Mouse (Mus musculus): Measurements from ENCODE around the gene Tmem222.

The Tmem222 gene

DNA sequence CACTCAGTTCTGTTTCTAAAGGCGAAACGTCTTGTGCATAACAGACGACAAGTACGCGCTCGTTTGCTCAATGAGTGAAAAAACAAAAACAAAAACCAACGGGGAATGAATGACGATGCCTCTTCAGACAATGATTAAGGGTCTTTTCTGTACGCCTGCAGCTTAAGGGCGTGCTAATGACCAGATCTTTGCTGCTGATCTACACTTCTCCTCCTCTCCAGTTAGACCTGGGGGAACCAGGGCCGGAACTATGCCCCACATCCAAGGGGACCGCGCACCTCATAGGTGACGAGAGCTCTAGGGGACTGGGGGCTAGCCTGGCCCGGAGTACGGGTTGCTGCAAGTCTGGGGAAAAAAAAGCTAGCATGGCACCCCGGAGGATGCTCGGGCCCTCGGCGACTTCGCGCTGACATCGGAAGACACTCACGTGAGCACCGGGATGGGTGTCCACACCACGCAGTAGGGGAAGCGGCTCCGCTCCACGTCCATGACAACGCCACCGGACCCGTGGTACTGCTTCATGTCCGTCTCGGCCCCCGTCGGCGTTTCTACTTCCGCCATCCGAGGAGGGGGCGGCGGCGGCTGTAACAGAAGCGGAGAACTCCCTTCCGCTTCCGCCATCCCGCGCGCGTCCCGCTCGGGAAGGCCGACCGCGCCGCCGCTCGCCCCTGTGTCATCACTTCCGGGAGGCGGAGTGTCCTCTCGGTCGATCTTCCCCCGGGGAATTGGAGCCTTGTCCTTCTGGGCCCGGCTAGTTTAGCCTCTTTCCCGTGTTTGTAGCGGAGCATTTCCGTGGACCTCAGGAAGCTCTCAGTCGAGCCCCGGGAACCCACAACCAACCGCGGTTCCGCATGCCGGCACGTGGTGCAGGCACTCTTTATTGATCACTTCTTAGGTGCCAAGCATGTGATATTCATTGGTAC lies at the start of gene Tmem222:
Gene Tmem222, minus strand, starts transcription at position 689 of the 923 bp plus-strand sequence.
- peak; percentile 92 for DNase-seq (ENCODE audit: low spot score)

DNA sequence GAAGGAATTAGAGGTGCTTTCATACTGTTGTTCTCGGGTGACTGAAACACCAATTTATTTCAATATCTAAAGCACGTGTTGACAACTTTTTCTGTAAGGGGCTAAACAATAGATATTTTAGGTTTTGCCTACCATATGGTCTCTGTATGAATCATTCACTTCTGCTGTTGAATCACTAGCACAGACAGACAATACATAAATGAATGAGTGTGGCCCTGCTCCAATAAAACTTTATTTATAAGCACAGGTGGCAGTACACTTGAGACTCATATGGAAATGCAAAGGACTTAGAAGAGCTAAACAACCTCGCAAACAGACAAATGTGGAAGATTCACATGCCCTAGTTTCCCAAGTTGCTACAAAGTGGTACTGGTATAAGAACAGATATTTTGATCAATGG lies 42.1 kb upstream of the Tmem222 start:
- no peak for DNase-seq (ENCODE audit: low spot score)

DNA sequence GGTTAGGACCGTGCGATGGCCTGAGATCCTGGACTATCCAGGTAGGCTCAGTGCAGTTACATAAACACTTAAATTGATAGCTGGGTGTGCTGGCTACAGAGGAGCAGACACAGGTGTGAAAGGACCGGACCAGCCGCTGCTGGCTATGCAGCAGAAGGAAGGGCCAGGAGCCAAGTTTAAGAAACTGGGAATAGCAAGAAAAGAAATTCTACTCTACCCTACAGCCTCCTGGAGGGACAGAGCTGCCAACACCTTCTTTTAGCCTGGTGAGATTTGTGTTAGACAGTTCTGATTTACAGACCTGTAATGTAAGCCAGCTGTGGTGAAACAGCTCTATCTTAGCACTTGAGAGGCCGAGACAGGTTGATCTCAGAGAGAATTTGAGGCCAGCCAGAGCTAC lies 38.4 kb upstream of the Tmem222 start:
- no peak for DNase-seq (ENCODE audit: low spot score)

DNA sequence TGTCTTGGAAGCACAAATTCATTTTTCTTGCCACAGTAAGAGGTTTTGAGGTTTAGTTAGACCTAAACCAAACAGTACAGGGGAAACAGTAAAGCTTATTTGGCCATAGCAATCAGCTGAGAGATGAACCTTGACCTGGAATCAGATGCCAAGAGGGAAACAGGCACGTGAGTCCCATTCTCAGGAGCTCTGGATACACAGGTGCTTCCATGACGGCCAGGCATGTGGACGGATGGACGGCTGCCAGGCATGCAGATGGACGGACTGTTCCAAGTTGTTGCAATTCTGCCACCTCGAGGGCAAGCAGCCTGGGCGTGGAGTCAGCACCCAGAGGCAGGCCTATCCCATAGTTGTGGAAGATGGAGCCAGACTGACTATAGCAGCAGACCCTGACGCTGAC lies 37.3 kb upstream of the Tmem222 start:
- no peak for DNase-seq (ENCODE audit: low spot score)

DNA sequence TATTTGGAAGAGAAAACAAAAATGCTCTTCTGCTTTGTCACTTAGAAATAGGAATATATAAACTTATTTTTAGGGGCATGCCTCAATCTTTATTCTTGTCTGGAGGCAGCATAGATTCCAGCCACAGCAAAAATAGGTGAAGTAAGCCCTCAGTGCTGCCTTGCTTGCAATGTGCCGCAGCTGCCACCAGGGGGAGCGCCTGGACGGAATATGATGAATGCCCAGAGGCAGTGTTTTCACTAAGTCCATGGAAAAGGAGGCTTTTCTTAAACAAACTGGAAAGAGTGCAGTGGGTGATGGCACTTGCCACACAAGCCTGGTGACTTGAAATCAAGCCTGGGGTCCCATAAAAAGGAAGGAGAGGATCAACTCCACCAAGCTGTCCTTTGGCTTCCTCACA lies 32.4 kb upstream of the Tmem222 start:
- peak; percentile 70 for DNase-seq (ENCODE audit: low spot score)

DNA sequence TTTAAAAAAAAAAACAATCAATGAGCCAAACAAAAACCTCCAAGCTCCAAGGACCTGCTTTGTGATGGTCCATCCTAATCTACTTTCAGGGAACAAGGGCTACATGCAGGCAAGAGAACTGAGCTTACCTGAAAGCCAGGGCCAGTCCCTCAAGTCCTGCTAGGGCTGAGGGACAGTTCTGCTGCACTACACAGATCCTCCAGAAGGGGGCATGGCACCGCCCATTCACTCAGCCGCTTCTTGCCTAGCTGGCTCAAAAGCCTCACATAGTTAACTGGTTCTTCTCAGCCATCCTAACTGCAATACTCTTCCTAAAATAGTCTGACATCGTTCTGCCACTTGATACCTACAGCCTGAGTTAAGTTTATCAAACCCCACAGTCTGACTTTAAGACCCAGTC lies 29.7 kb upstream of the Tmem222 start:
- DNase-seq (ENCODE audit: low spot score) = no peak

DNA sequence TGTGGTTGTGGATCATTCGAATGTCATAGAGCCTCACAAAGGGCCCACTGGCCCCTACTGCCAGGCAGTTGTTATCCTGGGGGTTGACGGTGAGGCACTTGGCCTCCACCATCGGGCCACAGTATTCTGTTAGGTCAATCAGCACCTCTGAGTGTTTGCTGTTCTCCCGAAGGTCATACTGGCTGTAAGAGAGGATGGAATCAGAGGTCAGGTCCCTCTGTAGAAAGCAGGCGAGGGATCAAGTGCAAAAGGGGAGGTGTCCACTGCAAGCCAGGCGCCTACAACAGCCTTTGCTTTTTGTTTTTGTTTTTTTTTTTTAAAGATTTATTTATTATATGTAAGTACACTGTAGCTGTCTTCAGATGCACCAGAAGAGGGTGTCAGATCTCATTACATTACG lies 28.2 kb upstream of the Tmem222 start:
- DNase-seq (ENCODE audit: low spot score) = no peak

DNA sequence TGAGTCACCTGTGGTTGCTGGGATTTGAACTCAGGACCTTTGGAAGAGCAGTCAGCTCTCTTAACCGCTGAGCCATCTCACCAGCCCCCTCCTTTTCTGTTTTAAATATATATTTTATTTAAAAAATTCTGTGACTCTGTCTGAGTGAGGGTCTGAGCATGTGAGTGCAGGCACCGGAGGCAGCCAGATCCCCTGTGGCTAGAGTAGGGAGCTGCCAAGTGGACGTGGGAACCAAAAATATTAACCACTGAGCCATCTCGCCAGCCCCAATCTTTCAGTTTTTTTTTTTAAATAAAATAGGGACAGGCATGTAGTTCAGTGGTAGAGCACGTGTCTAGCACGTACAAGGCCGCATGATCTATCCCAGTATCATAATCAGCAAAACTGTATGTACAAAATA lies 27.2 kb upstream of the Tmem222 start:
- no peak for DNase-seq (ENCODE audit: low spot score)

DNA sequence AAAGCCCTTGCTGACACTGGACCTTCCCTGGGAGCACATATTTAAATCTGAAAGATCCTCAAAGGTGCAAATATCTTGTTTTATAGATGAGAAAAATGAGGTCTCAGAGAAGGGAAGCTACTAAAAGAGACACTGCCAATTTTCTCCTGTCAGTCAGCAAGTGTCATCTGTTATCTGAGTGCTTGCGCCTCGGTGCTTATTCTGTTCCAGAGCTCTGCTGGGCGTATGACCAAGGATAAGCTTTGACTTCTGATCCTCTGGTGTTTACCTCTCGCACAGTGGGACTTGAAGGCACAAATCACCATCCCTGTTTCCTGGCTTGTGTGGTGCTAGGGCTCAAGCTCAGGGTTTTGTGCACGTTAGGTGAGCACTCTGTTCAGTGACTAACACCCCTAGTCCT lies 25.1 kb upstream of the Tmem222 start:
- DNase-seq (ENCODE audit: low spot score) = no peak

DNA sequence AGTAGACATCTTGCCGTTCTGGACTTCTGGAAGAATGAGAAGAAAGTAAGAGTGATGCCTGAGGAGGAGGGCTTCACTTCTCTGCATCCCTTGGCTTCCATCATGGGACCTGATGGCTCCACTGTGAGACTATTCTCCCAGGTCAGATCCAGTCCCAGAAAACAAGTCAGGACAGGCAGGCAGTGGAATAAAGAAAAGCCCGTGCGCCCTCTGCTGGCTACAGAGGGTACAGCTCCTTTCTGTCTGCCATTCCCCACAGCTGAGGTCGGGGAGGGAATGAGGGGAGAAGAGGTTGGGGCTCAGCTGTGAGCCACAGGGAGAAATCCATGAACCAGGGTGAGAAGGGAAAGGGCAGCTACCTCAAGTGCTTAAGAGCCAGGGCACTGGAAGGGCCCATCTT lies 24.2 kb upstream of the Tmem222 start:
- DNase-seq (ENCODE audit: low spot score) = no peak

DNA sequence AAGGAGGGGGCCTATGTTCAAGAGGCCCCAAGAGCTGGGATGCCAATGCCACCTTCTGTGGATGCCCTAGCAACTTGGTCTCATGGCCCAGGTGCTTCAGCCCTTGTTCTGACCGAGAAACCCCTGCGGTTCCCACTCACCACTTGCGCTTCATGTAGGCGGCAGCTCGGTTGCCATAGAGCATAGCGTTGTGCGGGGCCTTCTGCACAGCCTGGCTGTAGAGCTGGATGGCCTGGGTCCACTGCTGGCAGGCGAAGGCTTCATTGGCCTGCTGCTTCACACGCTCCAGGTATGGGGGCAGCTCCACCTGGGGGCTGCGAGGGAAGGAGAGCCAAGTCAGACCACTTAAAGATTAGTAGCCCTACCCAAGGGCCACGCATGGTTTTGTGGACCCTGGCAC lies 22.8 kb upstream of the Tmem222 start:
- no peak for DNase-seq (ENCODE audit: low spot score)

DNA sequence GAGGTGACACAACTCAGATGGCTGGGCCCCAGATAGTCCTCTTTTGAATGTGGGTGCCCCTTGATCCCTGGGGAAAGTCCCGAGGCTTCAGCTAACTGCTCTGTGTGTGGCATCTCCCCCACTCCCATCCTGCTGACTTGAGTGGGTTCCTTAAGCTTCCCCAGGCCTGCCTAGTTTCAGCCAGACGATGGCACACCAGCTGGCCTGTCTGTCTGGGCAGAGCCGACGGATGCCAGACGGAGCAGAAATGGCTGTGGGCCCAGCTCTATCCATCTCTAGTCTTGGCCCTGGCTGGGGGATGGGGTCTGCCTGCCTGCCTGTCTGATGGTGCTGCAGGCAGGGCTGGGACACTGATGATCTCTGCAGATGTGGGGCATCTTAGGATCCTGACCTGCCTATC lies 22.1 kb upstream of the Tmem222 start:
- DNase-seq (ENCODE audit: low spot score) = peak; percentile 57

DNA sequence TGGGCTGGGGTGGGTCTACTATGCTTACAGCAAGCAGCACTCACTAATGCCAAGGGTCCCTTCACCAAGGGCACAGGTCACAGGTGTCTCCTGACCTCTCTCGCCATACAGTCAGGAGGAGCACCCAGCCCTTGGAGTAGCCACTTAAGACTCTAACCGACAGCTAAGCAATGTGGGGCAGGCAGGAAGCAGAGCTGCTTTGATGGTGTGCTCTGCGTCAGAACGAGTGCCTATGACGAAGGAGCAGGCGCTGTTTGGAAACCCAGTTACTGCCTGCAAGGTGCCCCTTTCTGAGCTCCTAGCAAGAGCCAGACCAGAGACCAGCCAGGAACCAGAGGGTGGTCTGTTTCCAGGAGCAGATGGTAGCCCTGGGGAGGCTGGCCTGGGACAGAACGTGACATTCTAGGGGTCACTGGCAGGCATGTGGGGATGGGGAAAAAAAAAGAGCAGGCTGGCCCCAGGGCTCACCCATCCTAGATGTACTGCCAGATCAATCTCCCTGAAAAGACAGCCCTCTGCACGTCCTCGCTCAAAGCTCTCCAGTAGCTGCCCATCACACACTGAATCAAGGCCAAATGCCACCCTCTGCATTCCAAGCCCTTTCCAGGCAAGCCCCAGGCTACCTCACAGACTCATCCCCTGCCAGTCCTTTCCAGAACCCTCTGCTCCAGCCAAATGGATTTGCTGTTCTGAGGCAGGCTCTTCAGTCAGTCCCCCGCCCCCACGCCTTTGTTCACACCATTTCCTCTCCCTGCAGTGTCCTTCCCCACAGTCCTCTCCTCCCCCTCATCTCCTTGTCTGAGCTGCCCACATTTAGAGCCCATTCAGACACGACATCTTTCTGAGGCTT lies 21.1 kb upstream of the Tmem222 start:
- DNase-seq (ENCODE audit: low spot score) = peak; percentile 73

DNA sequence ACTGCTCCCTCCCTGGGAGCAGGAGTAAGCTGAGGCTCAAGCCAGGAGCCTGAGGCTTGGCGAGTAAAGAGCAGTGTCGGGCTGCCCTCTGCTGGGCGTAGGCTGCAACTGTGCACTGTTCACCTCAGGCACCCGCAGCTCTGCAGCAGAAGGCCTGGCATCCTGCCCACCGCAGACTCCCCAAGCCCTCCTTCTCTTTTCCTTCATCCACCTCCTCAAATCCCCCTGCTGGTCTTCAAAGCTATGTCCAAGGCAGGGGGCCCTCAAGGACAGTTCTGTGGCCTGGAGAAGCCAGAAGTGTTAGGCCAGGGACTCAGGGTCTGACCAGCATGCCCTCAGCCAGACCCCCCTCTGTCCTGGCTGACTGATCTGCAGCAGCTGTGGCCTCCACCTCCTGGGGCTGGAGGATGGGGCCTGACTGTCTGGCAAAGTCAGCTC lies 20.2 kb upstream of the Tmem222 start:
- peak; percentile 77 for DNase-seq (ENCODE audit: low spot score)

DNA sequence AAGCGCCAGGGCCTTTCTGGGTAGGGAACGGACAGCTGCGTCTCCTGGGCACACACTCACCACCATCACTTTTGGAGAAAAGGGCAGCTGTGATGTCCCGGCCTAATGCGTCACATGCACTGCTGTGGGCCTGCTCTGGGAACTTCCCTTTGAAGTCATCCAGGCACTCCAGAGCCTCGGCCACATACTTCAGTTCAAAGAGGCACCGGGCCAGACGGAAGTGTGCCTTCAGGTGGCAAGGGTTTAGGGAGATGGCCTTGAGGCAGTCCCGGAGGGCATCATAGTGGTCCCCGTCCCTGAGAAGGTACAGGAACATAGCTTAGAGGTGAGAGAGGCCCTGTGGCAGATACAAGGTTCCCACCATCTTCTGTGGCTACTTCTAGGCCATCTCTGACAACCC lies 19.8 kb upstream of the Tmem222 start:
- no peak for DNase-seq (ENCODE audit: low spot score)

DNA sequence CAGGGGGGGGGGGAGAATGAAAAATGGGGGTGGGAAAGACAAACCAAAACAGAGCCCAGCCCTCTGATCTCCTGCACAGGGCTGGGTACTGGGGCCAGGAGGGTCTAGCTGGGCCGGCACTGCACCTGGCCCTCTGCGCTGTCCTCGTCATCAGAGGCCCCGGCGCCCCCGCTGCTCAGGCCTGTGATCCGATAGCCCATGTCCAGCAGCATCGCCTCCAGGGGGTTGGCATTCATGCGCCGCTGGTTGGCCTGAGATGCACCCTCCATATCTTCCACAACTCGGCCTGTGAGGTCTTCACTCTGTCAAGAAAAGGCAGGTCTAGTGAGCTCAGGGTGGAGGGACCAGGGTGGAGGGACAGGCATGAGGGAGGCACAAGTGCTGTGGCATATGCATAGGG lies 16.5 kb upstream of the Tmem222 start:
- DNase-seq (ENCODE audit: low spot score) = no peak

DNA sequence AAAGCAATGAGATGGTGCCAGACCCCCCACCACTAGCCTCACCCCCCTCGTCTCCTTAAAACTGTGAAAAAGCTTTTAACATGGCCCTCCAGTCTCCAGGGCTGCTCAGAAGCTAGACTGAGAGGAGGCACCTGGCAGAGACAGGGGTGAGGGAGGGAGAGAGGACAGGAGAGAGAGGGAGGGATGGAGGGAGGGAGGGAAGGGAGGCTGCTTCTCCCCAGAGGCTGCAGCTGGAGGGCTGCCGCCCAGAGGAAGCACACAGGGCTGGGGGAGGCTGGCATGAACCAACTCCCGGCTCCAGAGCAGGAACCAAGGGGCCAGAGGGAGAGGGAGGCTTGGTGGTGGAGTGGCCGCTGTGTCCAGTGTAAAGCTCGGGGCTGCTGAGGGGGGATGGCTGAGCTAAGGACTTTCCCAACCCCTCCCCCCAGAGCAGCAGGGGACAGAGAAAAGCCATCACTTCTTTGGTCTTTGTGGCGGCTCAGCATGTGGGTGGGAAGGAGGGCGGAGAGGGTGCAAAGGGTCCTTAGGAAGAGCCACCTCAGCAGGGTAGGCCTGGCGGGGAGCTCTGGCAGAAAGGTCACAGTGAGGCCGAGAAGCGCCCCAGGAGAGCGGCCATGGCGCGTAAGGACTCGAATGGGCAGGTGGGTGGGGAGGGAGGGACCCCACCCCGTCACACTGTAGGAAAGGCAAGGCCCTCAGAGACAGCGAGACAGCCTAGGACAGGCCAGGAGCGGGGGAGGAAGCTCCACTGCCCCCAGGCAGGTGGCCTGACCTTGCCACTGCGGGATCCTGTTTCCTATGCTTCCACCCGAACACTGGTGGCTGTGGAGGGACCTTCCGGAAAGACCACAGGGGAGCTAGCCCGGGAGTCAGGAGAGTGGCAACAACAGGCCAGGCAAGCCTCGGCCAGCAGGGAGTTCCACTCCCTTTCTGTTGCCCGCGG lies 15.6 kb upstream of the Tmem222 start:
- DNase-seq (ENCODE audit: low spot score) = no peak

DNA sequence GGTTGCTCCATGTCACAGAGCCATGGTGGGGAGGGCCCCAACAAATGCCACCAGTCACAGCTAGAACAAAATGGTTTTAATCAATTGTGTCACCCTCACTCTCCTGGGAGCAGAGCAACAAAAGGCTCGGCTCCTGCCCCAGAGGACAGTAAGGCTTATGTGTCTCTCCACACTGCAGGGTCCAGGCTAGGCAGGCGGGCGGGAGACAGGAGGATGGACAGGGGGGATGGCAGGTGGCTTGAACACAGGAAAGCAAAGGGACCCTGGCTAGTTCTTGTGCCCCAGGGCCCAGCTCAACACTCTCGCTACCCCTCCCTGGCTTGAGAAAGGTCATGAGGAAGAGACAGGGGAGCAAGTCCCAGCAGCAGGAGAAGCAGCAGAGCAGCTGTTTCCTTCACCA lies 14.8 kb upstream of the Tmem222 start:
- no peak for DNase-seq (ENCODE audit: low spot score)

DNA sequence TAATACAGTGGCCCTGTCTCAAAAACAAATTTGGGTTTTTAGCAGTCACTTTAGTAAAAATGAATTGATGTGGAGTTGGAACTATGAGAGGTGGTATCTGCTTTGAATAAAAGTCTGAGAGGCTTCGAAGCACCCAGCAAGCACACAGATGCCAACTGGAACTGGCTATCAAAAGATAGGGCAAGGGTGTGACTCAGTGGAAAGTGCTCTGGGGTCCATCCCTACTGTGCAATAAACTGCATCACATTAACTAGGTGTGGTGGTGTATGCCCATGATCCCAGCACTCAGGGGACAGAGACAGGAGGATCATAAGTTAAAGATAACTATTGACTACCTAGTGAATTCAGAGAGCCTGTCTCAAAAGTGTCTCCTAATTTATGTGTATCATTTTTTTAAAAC lies 13.7 kb upstream of the Tmem222 start:
- DNase-seq (ENCODE audit: low spot score) = no peak

DNA sequence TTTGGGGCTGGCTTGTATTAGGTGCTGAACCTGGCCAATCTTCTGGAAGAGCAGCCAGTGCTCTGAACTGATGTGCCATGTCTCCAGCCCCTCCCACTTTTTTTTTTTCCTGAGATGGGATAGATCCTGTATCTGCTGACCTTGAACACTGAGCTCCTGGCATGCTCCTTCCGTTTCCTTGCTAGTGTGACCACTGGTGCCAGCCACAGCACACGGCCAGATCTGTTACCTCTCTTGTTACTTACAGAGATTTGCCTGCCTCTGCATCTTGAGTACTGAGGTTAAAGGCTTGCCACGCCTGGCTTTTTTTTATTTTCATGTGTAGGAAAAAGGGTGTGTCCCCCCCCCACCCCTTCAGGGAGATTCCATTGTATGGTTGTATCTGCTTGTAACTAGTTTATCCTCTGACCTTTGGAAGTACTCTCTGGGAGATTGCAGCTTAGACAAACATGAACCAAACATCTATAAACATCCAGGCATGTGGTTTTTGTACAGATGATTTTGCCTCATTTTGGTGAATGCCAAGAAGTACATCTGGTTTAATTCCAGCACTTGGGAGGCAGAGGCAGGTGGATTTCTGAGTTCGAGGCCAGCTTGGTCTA lies 9.0 kb upstream of the Tmem222 start:
- no peak for DNase-seq (ENCODE audit: low spot score)

DNA sequence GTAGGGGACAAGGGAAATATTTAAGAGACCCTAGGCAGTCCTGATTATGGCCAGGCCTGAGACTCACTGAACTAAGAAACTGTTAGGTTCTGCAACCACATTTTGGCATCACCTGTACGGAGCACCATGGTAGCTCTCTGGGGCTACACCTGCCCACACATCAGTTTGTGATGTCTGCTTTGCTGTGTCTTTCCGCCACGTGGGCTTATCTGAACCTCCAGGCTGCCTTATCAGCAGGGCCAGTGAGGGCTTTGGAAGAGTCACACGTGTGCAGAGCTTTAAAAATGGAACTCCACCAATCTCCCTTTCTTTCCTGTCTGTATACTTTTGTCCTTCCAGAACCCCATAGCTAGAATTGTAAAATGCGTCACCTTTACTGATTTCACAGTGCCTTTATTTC lies 8.4 kb upstream of the Tmem222 start:
- DNase-seq (ENCODE audit: low spot score) = no peak

DNA sequence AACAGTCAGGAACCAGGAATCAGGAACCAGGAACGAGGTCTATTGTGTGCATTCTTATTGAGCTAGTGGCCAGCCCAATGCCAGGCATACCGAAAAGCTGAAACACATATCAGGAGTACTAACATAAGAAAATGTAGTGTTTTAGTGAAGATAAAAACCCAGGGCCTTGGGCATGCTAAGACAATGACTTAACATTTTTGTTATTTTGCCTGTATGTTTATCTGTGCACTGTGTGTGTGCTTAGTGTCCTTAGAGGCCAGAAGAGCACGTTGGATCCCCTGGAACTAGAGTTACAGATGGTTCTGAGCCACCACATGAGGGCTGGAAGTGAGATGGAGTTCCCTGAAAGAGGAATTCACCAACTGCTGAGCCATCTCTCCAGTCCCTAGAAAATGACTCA lies 7.7 kb upstream of the Tmem222 start:
- DNase-seq (ENCODE audit: low spot score) = no peak

Measured in left cerebral cortex, adult 11 months (tissue).